Mouse (Mus musculus) lung, postnatal 4 days (tissue): ENCODE measurements around the gene Rasa3.

Experiments used
- DNase-seq, 2 experiments: peaks; one replicate each; pipeline ENCODE4 v3.0.0; 2021

Gene Rasa3

GRCm38 (mm10) chr8:13616831-13617505 is 60.4 kb downstream of the Rasa3 start:
- DNase-seq = no peak

GRCm38 (mm10) chr8:13614924-13615391 is 62.4 kb downstream of the Rasa3 start:
- DNase-seq = peak; percentile 58 to 61

GRCm38 (mm10) chr8:13614136-13614535 is 63.3 kb downstream of the Rasa3 start:
- no peak for DNase-seq

- no peak for DNase-seq
Observed at GRCm38 (mm10) chr8:13611702-13612101, 65.7 kb downstream of the Rasa3 start.

- DNase-seq = no peak
Observed at GRCm38 (mm10) chr8:13609971-13610370, 67.4 kb downstream of the Rasa3 start.

- DNase-seq = no peak
Observed at GRCm38 (mm10) chr8:13608946-13609345, 68.5 kb downstream of the Rasa3 start.

- DNase-seq = no peak
Observed at GRCm38 (mm10) chr8:13605920-13606480, 71.4 kb downstream of the Rasa3 start.

- DNase-seq = peak; percentile 47 to 63
Observed at GRCm38 (mm10) chr8:13602621-13603020, 74.8 kb downstream of the Rasa3 start.

- peak; percentile 47 to 55 for DNase-seq
Observed at GRCm38 (mm10) chr8:13601166-13601565, 76.2 kb downstream of the Rasa3 start.

- no peak for DNase-seq
Observed at GRCm38 (mm10) chr8:13600716-13601115, 76.7 kb downstream of the Rasa3 start.

GRCm38 (mm10) chr8:13600204-13600603 is 77.2 kb downstream of the Rasa3 start:
- peak; percentile 75 to 83 for DNase-seq

- DNase-seq = no peak
Observed at GRCm38 (mm10) chr8:13597777-13598176, 79.6 kb downstream of the Rasa3 start.

GRCm38 (mm10) chr8:13595861-13596260 is 81.5 kb downstream of the Rasa3 start:
- DNase-seq = peak in 1 of 2 experiments; percentile 42

- DNase-seq = peak; percentile 77
Observed at GRCm38 (mm10) chr8:13594884-13595323, 82.5 kb downstream of the Rasa3 start.

- DNase-seq = no peak
Observed at GRCm38 (mm10) chr8:13593340-13593739, 84.1 kb downstream of the Rasa3 start.

GRCm38 (mm10) chr8:13591246-13591645 is 86.2 kb downstream of the Rasa3 start:
- DNase-seq = no peak

- no peak for DNase-seq
Observed at GRCm38 (mm10) chr8:13589071-13589470, 88.3 kb downstream of the Rasa3 start.

GRCm38 (mm10) chr8:13584652-13585051 is 92.8 kb downstream of the Rasa3 start:
- no peak for DNase-seq

GRCm38 (mm10) chr8:13577869-13578268 is 99.5 kb downstream of the Rasa3 start:
- DNase-seq = no peak

- no peak for DNase-seq
Observed at GRCm38 (mm10) chr8:13571999-13572398, 105.4 kb downstream of the Rasa3 start.

GRCm38 (mm10) chr8:13562118-13562517 is 115.3 kb downstream of the Rasa3 start, which contains the start of gene 1700029H14Rik:
Gene 1700029H14Rik, minus strand, starts transcription at chr8:13562461.
- DNase-seq = peak; percentile 54 to 74

GRCm38 (mm10) chr8:13557526-13557925 is 119.9 kb downstream of the Rasa3 start:
- DNase-seq = peak in 1 of 2 experiments; percentile 5

GRCm38 (mm10) chr8:13551574-13551830 is 125.9 kb downstream of the Rasa3 start:
- DNase-seq = no peak

GRCm38 (mm10) chr8:13550718-13551573 is 126.5 kb downstream of the Rasa3 start:
- peak; percentile 93 to 94 for DNase-seq
